Mouse (Mus musculus): Measurements from ENCODE around the gene Styxl1.

Styxl1 gene

DNA sequence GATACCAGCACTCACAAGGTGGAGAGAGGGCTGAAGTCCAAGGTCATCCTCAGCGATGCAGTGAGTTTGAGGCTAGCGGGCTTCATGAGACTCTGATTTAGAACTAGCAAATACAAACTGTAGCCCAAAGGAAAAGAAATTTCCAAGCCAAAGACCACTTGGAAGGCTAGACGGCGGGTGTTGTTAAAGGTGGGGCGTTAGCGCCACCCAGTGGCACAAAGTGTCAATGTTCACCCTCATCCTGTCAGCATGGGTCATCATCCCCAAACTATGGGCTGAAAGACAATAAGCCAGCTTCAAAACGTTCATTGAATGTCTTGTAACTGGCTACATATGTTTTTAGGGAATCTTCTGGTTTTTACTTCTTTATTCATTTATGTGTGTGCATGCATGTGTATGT, 14.7 kb downstream of the Styxl1 start:
- peak; percentile 85 for DNase-seq

DNA sequence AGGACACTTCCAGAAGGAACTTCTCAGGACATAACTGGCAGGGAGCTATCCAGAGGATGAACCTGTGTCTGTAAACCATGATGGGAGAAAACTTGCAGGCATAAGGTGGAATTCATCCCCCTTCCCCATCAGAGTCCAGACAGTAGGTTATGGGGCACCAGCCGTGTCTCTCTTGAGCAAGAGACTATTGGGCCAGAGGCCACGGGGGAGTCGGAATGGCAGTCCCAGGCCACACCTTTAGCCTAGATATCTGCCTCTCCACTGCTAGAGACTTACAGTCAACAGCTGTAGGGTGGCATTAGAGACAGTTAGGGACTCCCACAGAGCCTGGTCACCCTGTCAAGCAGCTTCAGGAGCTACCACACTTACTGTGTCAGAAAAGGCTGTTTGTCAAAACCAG, 16.3 kb downstream of the Styxl1 start:
- DNase-seq: no peak

DNA sequence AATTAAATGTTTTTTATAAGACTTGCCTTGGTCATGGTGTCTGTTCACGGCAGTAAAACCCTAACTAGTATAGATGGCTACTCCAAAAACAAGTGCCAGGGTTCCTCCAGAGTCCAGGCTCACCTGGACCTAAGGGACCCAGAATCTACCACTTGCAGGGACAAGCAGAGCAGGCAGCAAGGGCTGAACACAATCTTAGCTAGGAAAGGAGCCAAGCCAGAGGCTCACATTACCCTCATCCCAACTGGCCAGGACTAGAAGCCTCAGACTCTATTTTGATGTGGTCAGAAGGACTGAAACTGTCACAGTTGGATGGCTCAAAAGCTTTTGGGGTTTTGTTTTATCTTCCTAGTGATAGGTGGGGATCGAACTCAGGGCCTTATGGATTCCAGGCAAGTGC, 26.6 kb downstream of the Styxl1 start:
- DNase-seq: no peak

DNA sequence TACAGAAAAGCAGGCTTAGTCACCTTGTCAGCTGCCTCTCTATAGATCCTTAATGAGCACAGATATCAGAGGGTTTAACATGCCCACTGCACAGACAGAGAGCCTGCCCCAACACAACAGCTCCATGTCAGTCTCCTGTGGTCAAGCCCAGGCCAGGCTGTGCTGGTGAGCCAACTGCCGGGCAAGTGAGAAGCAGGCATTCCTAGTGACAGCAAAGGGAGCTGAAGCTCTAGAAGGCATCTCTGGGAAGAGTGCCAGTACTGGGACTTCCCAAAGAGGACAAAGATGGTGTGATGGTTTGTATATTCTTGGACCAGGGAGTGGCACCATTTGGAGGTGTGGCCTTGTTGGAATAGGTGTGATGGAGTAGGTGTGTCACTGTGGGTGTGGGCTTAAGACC, 27.1 kb downstream of the Styxl1 start:
- no peak for DNase-seq

DNA sequence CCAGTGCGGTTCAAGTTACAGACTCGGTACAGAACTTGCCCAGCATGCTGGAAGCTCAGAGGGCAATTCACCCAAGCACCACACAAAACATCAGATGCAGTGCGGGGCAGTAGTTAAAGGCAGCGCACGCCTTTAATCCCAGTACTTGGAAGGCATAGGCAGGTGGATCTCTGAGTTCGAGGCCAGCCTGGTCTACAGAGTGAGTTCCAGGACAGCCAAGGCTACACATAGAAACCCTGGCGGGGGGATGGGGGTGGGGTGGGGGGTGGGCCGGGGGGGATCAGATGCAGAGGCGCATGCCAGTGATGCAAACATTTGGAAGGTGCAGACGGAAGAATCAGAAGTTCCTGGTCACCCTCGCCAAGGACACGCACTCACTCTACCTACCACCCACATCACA, 33.4 kb downstream of the Styxl1 start:
- DNase-seq: no peak

DNA sequence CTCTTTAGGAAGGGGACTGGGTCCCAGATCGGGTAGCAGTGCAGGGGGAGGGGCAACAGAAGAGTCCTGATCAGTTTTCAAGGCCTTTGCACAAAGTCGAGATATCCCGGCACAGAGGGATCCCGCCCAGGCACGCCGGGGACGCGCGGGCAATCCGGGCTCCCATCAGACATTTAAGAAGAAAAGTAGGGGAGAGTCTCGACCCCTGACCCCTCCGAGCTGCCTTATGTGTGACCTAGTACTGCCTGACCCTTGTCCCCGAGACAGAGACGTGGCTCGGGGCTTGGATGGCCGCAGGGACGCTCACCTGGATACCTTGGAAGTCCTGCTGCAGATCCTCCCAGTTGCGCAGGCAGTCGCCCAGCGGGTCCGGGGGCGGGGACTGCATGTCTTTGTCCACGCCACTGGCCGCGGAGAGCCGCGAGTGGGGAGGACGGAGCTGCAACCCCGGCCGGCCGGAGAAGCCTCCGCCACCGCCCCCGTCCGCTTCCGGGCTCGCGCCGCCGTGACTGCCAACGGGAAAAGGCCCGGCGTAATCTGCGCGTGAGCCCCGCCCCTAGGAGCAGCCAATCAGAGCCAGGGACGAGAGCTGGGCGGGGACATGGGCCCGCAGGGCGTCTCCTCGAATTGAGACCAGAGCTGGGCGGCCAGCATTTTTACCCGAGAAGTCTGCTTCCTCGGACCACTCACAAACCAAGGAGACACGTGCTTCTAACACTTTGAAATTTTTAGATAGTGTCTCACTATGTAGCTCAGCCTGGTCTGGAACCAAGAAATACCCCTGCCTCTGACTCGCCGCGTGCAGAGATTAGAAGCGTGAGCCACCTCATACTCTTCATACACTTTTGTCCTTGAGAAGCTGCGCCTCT, 34.2 kb downstream of the Styxl1 start, which contains the start of gene Tmem120a:
Tmem120a (minus strand) TSS at position 708 of the 869 bp plus-strand sequence.
- DNase-seq: peak; percentile 89

DNA sequence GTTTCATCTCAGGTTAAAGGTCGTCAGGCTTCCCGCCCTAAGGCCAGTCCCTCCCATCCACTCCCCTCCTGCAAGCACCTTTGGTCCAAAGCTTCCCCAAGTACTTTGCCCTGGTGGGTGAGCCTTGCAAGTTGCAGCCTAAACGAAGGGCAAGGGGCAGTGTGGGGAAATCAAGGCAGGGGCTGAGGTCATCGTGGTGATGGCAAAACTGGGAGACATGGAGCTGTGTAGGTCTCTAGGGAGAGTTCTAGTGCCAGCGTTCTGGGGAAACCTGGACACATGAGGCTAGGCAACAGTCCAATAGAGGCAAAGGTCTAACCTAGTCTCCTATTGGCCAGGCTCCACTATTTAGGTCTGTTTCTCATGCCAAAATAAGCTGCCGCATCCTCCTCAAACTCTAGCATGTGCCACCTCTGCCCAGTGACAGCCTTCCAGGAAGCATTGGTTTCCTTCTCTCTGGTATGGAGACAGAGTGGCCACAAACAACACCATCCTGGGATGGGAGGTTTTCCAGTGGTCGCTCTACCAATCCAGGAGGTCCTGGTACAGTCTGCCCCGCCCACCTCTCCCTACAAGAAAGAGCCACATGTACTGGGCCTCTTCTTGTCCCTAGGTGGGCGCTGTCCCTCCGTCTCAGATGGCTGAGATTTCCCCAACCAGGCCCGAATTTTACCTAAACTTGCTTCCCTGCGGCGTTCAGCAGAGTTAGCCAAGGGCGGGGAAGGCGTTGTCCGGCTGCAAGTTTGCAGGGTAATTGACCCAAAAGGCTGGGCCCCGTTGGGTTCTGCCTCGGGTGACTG, 35.0 kb downstream of the Styxl1 start:
- DNase-seq: peak; percentile 49

DNA sequence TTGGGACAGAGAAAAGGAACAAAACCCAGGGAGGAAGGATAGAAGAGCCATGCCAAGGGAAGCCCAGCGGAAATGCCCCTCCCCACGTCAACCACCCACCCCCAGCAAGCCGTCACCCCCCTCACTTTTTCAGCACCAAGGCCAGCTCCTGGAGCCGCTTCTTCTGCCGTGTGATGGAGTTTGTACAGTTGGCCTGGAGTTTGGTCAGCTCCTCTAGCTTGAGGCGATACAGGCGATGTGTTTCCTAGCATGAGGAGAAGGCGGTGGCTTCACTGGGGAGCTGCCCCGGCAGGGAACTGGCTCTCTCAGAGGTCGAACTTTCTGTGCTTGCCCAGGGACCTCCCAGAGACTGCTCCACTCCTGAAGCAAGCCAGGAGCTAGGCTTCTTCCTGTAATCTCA, 36.0 kb downstream of the Styxl1 start:
- DNase-seq: no peak

DNA sequence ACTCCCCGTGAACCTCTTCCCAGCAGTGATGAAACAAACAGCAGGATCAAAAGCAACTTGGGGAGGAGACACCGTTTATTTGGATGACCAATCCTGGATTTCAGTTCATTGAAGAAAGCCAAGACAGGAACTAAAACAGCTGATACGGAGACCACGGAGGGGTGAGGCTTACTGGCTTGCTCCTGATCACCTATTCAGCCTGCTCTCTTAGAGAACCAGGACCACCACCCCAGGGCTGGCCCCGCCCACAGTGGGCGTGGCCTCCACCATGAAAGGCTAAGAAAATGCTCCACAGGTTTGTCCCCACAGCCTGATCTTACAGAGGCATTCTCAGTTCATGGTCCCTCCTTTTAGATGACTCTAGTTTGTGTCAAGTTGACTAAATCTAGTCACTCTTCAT, 39.9 kb downstream of the Styxl1 start:
- DNase-seq: no peak

DNA sequence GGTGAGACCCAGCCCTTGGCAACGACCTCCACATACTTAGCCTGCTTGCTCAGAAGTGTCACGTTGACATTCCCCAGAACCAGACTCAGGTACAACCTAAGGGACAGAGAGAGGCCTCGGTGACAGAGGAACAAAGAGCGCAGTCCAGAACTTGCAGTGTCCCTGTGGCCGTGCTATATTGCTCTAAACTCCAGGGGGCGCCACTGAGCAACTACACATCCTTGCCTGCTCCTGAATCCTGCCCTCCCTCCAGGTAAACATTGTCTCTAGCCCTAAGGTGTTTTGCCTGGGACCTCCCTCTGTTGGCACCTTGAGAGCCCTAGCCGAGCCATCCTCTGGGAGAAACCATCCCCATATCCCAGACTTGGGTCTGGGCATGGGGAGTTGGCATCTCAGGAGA, 41.0 kb downstream of the Styxl1 start:
- DNase-seq: no peak

DNA sequence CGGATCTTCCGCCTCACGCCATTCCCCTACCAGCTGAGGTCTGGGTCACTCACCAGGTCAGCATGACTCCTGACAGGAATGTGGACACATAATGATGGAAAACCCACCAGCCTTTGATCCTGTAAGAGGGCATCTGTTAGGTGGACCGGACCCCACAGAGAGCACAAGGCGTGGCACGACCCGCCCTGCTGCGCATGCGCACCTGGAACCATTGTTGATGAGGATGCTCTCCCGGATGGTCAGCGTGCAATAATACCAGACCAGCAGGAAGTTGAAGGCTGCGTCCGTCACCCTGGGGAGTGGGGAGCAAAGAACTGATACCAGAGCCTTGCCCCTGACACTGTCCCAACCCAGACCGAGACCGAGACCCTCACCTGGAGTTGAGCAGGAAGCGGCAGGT, 41.6 kb downstream of the Styxl1 start:
- DNase-seq: no peak

DNA sequence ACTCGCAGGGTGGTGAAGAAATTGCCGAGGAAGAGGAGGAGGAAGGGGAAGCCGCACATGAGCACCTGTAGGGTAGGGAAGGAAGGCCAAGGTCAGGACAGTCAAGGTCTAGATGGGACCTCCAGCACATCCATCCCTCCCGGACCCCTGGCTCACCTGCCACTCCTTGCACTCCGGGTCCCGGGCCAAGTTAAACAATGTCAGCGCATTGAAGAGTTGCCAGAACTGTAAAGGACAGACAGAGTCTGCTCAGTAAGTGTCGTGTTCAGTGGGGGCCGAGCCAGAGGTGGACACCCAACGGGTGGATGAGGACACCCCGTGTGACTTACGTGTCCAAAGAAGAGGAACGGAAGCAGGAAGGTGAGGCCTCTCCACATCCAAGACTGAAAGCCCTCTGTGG, 42.4 kb downstream of the Styxl1 start:
- no peak for DNase-seq

DNA sequence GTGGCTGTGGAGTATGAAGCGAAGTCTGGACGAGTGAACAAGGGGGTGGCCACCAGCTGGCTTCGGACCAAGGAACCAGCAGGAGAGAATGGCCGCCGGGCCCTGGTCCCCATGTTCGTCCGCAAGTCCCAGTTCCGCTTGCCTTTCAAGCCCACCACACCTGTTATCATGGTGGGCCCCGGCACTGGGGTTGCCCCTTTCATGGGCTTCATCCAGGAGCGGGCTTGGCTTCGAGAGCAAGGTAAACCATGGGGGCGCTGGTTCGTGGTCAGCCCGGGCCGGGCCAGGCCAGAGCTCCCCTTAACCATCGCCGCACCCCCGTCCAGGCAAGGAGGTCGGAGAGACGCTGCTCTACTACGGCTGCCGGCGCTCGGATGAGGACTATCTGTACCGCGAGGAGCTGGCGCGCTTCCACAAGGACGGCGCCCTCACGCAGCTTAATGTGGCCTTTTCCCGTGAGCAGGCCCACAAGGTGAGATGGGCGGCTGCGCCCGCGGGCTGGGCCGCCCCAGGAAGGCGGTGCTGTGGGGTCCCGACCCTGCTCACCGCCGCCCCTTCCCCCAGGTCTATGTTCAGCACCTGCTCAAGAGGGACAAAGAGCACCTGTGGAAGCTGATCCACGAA, 44.0 kb downstream of the Styxl1 start:
- DNase-seq: no peak

DNA sequence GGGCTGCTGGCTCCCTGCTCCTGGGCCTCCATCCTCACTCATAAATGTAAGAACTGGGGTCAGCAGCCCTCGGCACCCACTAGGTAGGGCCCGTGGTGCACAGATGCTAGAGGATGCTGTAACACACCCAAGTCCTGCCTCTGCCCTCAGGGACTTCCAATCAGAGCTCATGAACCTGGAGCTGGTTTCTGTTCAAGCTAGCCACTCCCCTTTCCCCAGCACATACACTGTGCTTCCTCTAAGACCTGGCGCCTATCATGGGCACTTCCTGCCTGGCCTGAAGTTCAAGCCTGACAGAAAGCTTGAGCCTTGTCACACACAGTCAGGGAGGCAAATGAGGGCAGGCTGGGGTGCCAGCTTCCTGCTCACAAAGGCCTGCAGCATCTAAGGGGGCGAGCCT, 45.1 kb downstream of the Styxl1 start:
- no peak for DNase-seq

DNA sequence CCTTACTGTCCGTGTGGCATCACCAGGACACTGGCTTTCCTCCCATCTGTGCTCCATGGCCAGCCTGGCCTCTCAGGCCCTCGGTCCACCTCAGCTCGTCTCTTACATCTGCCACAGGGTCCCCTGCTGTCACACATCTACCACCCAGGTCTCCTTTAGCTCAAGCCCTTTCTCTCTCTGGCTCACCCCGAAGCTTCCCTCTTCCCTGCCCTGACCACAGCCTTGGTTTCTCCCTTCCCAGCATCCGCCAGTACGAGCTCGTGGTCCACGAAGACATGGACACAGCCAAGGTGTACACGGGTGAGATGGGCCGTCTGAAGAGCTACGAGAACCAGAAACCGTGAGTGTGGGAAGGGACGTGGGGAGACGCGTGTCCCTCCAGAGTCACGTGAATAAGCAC, 46.9 kb downstream of the Styxl1 start:
- no peak for DNase-seq

DNA sequence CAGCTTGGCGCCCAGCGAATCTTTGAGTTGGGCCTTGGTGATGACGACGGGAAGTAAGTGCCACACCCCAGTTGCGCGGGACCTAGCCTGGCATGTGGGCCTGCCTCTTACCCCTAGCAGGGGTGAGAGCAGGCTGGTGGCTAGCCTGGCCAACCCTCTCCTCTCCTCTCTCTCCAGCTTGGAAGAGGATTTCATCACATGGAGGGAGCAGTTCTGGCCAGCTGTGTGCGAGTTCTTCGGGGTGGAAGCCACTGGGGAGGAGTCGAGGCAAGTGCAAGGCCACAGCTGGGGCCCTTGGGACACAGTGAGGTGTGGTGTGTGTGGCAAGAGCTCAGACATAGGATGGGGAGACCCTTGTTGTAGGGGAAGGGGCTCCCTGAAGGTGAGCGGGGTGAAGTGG, 47.3 kb downstream of the Styxl1 start:
- no peak for DNase-seq

DNA sequence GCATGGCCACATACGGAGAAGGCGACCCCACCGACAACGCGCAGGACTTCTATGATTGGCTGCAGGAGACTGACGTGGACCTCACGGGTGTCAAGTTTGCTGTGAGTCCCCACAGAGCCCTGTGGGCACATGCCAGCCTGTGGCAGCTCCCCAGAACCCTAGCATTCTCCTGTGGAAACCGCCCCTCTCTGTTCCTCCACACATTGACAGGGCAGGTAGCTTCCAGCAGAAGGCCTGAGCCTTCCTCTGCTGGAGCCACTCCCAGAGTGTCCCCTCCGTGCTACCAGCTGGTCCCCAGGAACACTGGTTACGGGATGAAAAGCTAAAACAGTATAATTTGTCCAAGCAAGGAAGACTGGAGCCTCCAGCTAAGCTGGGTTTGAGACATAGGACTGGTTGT, 47.9 kb downstream of the Styxl1 start:
- DNase-seq: no peak

DNA sequence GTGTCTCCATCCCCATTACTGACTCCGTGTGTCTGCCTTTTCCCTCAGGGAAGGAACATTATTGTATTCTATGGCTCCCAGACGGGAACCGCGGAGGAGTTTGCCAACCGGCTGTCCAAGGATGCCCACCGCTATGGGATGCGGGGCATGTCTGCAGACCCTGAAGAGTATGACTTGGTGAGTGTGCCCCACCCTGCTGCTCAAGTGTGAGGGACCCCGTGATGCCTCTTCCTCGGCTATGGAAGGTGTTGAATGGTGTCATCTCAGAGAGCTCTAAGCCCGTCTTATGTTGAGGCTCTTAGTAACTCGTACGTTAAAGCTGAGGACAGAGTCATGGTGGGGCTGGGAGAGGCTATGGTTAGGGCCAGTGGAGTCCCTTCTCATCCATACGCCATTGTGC, 48.8 kb downstream of the Styxl1 start:
- DNase-seq: no peak

DNA sequence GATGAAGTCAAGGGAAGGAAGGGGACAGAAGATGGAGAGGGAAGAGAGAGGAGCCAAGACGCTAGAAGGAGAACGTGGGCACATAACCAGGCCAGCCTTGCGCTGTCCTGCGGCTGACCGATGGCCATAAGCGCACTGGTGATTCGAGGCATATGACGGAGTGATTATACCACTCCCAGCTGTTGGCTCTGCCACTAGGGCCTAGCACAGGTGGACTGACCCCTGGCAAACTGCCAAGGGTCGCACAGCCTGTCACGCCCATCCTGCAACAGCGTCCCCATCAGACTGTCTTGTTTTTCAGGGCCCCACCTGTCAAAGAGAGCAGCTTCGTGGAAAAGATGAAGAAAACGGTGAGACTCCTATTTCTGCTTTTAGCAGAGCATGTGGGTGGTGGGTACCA, 49.8 kb downstream of the Styxl1 start:
- no peak for DNase-seq

DNA sequence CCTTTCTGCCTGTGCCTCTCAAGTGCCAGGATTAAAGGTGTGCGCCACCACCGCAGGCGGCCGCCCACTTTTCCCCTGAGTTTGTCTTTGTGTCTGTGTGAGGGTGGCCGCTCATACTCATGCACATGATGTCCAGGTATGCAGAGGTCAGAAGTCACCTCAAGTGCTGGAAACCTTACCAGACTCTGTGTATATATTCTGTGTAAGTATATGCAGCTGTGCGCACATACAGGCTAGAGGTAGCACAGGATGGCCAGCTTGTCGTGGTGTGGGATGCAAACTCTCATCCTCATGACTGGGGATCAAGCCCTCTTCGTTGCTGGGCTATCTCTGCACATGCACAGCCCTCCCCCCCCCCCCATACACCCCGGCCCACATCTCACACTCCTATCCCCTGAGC, 50.3 kb downstream of the Styxl1 start:
- no peak for DNase-seq

DNA sequence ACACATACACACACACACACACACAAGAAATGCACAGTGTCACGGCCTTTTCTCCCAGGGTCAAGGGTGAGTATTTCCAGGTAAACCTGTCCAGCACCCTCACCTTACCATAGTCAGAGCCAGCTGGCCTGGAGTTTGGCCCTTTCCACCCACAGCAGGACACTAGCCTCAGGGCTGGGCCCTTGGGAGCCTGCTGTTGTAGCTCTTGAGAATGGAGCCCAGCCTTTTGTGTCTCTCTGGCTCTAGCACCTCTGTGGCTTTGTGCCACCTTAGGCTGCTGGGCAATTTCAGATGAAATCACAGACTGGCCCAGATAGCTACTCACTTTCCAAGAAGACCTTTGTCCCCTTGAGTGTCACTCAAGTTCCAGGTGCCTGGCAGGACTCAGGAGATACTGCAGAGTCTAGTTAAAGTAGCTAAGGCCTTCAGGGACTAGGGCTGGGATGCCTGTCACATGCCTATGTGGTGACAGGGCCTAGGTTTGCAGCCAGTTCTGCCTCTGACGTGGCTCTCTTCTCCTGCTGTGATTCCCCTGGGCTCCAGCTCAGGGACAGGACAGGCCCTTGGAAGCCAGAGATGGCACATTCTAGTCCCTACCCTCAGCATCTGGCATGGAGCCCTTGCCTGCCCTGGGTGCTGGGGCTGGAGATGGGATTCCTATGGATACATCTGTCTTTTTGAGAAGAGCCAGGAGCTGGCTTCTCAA, 51.4 kb downstream of the Styxl1 start:
- no peak for DNase-seq

DNA sequence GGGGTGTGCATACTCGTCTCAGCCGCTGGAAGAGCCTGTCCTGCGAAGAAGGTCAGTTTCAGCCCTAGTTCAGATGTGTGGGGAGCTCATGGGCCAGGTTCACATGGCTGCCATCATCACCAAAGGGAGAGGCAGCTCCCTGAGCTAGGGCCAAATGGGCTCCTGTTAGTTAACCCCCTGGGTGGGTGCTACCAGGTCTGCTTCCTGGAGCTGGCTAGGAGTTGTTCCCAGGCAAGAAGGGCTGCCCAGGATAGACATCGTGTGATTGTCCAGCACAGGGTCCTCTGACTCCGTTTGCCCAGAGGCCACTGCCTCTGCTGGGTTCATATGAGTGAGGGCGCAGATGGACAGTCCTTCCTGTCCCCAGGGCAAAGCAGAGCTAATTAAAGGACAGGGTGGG, 52.2 kb downstream of the Styxl1 start:
- no peak for DNase-seq

DNA sequence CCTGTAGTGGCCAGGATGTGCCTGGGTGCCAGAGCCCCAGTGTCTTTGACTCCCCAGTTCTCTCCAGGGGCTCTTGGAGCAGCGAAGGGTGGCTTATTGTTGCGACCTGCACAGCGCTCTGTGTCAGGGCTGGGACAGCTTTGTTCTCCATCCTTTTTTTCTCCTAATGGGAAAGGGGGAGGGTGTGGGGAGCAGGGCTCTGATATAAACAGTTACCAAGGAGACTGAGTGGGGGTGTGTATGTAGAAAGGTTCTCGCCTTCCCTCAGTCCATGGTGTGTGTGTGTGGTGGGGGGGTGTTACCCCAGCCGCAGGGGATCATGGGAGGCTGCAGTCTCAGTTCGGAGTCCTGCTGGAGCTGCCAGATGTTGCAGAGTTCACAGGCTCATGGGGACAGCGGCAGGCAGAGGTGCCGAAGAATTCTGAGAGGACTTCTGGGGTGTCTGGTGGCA, 52.8 kb downstream of the Styxl1 start:
- DNase-seq: no peak
